Mouse (Mus musculus): ENCODE results near the gene Olfr963.
"Not testable (repeated sequence)": the region's sequence is repeated elsewhere in the genome, so short reads cannot be mapped to it uniquely, and the experiment has no call there.

Olfr963 gene

GRCm38 (mm10) chr9:39666905-39667304 is at the start of gene Olfr963:
Gene Olfr963, plus strand, starts transcription at chr9:39667205.
- DNase-seq (ENCODE audit: low spot score): no peak

- DNase-seq (ENCODE audit: low spot score): no peak
Observed at GRCm38 (mm10) chr9:39621073-39621472, 45.9 kb upstream of the Olfr963 start, which contains the start of gene Olfr960. Gene Olfr960, plus strand, starts transcription at chr9:39621373.

GRCm38 (mm10) chr9:39623783-39624182 is 43.2 kb upstream of the Olfr963 start:
- DNase-seq (ENCODE audit: low spot score): no peak

GRCm38 (mm10) chr9:39624711-39625110 is 42.3 kb upstream of the Olfr963 start:
- DNase-seq (ENCODE audit: low spot score): no peak

- no peak for DNase-seq (ENCODE audit: low spot score)
Observed at GRCm38 (mm10) chr9:39629069-39629468, 37.9 kb upstream of the Olfr963 start.

GRCm38 (mm10) chr9:39633913-39634594 is 33.0 kb upstream of the Olfr963 start:
- no peak for DNase-seq (ENCODE audit: low spot score)

- DNase-seq (ENCODE audit: low spot score): no peak
Observed at GRCm38 (mm10) chr9:39644785-39645184, 22.2 kb upstream of the Olfr963 start, which contains the start of gene Olfr961. Gene Olfr961, plus strand, starts transcription at chr9:39645085.

GRCm38 (mm10) chr9:39647382-39647781 is 19.6 kb upstream of the Olfr963 start:
- no peak for DNase-seq (ENCODE audit: low spot score)

GRCm38 (mm10) chr9:39654756-39655396 is 12.1 kb upstream of the Olfr963 start:
- no peak for DNase-seq (ENCODE audit: low spot score)

- no peak for DNase-seq (ENCODE audit: low spot score)
Observed at GRCm38 (mm10) chr9:39669723-39670122, 2.7 kb downstream of the Olfr963 start.

- no peak for DNase-seq (ENCODE audit: low spot score)
Observed at GRCm38 (mm10) chr9:39674820-39675219, 7.8 kb downstream of the Olfr963 start.

- no peak for DNase-seq (ENCODE audit: low spot score)
Observed at GRCm38 (mm10) chr9:39678557-39678956, 11.6 kb downstream of the Olfr963 start.

GRCm38 (mm10) chr9:39679280-39679679 is 12.3 kb downstream of the Olfr963 start:
- DNase-seq (ENCODE audit: low spot score): no peak

- DNase-seq (ENCODE audit: low spot score): not testable (repeated sequence)
Observed at GRCm38 (mm10) chr9:39701123-39701522, 34.1 kb downstream of the Olfr963 start.

GRCm38 (mm10) chr9:39707017-39707416 is 40.0 kb downstream of the Olfr963 start, which contains the start of gene Olfr149:
Gene Olfr149, minus strand, starts transcription at chr9:39707117.
- no peak for DNase-seq (ENCODE audit: low spot score)

GRCm38 (mm10) chr9:39708958-39709357 is 42.0 kb downstream of the Olfr963 start:
- DNase-seq (ENCODE audit: low spot score): no peak

GRCm38 (mm10) chr9:39711053-39711452 is 44.0 kb downstream of the Olfr963 start, which contains the start of gene Olfr965:
Gene Olfr965, plus strand, starts transcription at chr9:39711353.
- DNase-seq (ENCODE audit: low spot score): no peak

Data from lung, postnatal 25 days (tissue).